Mouse (Mus musculus): ENCODE data around the gene Gm29582.
"Not testable (repeated sequence)": the region's sequence is repeated elsewhere in the genome, so short reads cannot be mapped to it uniquely, and the experiment has no call there.

Gene Gm29582

DNA sequence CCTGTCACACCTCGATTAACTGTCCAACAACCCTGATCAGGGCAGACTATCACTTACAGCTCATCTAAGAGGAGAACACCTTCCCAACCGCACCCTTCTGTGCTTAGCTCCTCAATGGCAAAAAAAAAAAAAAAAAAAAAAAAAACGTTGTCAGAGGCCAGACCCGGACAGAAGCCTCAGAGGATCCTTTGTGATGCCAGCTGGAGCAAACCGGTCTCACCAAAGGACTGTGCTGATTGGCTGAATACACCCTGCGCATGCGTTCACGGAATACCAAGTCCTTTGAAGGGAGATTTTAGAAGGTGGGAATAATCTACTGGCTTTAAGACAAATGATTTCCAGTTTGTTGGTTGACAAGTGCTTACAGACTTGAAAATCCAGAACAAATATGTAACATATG, at the start of gene Gm29582:
Gene Gm29582, minus strand, starts transcription at position 101 of the 400 bp plus-strand sequence.
- not testable (repeated sequence) for DNase-seq (ENCODE audit: extremely low spot score, low spot score)
